16 mouse cellular contexts compared by ENCODE assay signal in the genomic region with DNA sequence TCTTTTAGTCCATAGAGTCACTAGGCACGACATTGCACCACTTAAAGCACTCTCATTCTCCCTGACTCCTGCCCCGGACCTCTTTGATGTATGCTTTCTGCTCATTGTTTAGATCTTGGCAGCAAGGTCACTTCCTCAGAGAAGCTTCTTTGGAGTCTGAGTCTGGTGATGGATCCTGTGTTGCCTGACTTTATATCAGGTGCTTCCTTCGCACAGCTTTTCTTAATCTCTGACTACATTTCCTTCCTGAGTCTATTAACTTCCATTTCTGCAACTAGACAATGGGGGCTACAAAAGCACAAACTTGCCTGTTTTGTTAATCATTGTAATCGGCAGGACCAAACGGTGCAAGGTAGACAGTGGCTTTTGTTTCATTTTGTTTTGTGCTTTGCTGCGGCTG.
DNase-seq lines count a peak whose midpoint lies in the region; ATAC-seq lines count a peak whose summit lies in the region.
"Had no signal": no experiment of that assay in that cellular context is flagged by ENCODE, and none has a peak within 500 bp of the region (broad histone marks: within the 10 kb centered on the region; RNA-seq: fewer than 3 reads in every experiment).

No protein-coding gene starts in this region.

- no peaks in the 10 kb centered on the region for H3K27me3 ChIP-seq in kidney, embryonic 15.5 days
- no peaks in the 10 kb centered on the region for H3K27me3 ChIP-seq in kidney, embryonic 16.5 days (ENCODE audit: insufficient read depth, low read length)
- H3K27me3 ChIP-seq: forebrain, embryonic 15.5 days; liver, embryonic 15.5 days had no signal

- H3K4me3 ChIP-seq in kidney, embryonic 15.5 days (replicated peaks), result no peak overlapping the region
- H3K4me3 ChIP-seq in kidney, embryonic 16.5 days (ENCODE audit: low read length), result no peak overlapping the region
- H3K4me3 ChIP-seq: forebrain, embryonic 15.5 days; limb, embryonic 10.5 days; liver, embryonic 15.5 days; midbrain, embryonic 10.5 days had no signal

- peak; percentile 3 to 47 for DNase-seq in heart, adult 18-20 months
- no peak for DNase-seq in heart, postnatal 25 days (ENCODE audit: low spot score)
- DNase-seq in kidney, postnatal 4 days, result no peak
- DNase-seq in lung, postnatal 25 days (ENCODE audit: low spot score), result peak; percentile 8
- no peak for DNase-seq in right cerebral cortex, adult 2 months (ENCODE audit: low spot score in 2 of 2)
- DNase-seq: cerebellum, postnatal 14 days; layer of hippocampus, postnatal 36 days; thymus, postnatal 14 days had no signal

- no peaks in the 10 kb centered on the region for H3K4me1 ChIP-seq in kidney, embryonic 15.5 days
- no peaks in the 10 kb centered on the region for H3K4me1 ChIP-seq in kidney, embryonic 16.5 days (ENCODE audit: insufficient read depth, low read length)
- H3K4me1 ChIP-seq: forebrain, embryonic 15.5 days; limb, embryonic 10.5 days; liver, embryonic 15.5 days; midbrain, embryonic 10.5 days had no signal

- H3K4me2 ChIP-seq in kidney, embryonic 15.5 days, result no peak overlapping the region
- H3K4me2 ChIP-seq in kidney, embryonic 16.5 days (replicated peaks; ENCODE audit: low read depth, low read length), result no peak overlapping the region
- H3K4me2 ChIP-seq: forebrain, embryonic 15.5 days; liver, embryonic 15.5 days had no signal

- intact Hi-C loops in heart, postnatal 25 days (cut with DNase I), result no loop called here

- H3K36me3 ChIP-seq in kidney, embryonic 15.5 days, result no peaks in the 10 kb centered on the region
- no peaks in the 10 kb centered on the region for H3K36me3 ChIP-seq in kidney, embryonic 16.5 days (ENCODE audit: insufficient read depth, low read length)
- H3K36me3 ChIP-seq: forebrain, embryonic 15.5 days; limb, embryonic 10.5 days; liver, embryonic 15.5 days; midbrain, embryonic 10.5 days had no signal

- no peak overlapping the region for H3K9ac ChIP-seq in kidney, embryonic 15.5 days
- H3K9ac ChIP-seq in kidney, embryonic 16.5 days (replicated peaks; ENCODE audit: low read length), result no peak overlapping the region
- H3K9ac ChIP-seq: forebrain, embryonic 15.5 days; liver, embryonic 15.5 days had no signal

- 70% methylated on average over 6 of the region's 6 CpGs for WGBS in kidney, embryonic 15.5 days
- WGBS in kidney, embryonic 16.5 days, result 67% methylated on average over 6 of the region's 6 CpGs

- H3K27ac ChIP-seq in kidney, embryonic 15.5 days, result 0 out of 2 replicates have a peak overlapping the region, but pooled peaks have one; percentile 27
- H3K27ac ChIP-seq in kidney, embryonic 16.5 days (ENCODE audit: low read length), result peak overlapping the region; percentile 61; the same call in 1 of the 2 replicates
- H3K27ac ChIP-seq: forebrain, embryonic 15.5 days; limb, embryonic 10.5 days; liver, embryonic 15.5 days; midbrain, embryonic 10.5 days had no signal

- no peak; the same call in 1 of the 2 replicates for ATAC-seq in kidney, embryonic 15.5 days (replicated peaks; ENCODE audit: low FRiP score)
- ATAC-seq in kidney, embryonic 16.5 days (ENCODE audit: low FRiP score, low TSS enrichment), result peak; percentile 54; the same call in 1 of the 2 replicates
- no peak for ATAC-seq in frontal cortex, adult (ENCODE audit: low TSS enrichment)
- ATAC-seq: forebrain, embryonic 15.5 days; Patski had no signal

- no peaks in the 10 kb centered on the region for H3K9me3 ChIP-seq in kidney, embryonic 15.5 days (replicated peaks)
- H3K9me3 ChIP-seq in kidney, embryonic 16.5 days (ENCODE audit: low read length), result no peaks in the 10 kb centered on the region
- H3K9me3 ChIP-seq: forebrain, embryonic 15.5 days; limb, embryonic 10.5 days; liver, embryonic 15.5 days; midbrain, embryonic 10.5 days had no signal

Comparison
In these comparisons a context has a peak if more than half of its experiments do, and no peak if none do; other contexts are left out.
1. DNase-seq: peak in heart, adult 18-20 months (2 of 2) and lung, postnatal 25 days (single experiment); none in heart, postnatal 25 days (single experiment), kidney, postnatal 4 days (0 of 2) and right cerebral cortex, adult 2 months (0 of 2).